Mouse (Mus musculus) embryonic facial prominence, embryonic 12.5 days (tissue): Measurements from ENCODE around the gene Gtsf2. TPM values are rescaled to one million over a fixed set of nuclear protein-coding genes. Genes with fewer than 3 reads are reported as not detected.

ENCODE experiments used
- polyA plus RNA-seq: library from polyadenylated mRNA; unstranded; fragments of >200 nt; fragmentation: Nextera tagmentation; extraction: Ambion mirVana; gene quantifications from 2 replicates; pipeline ENCODE4 v1.2.1, GENCODE M21; 2016

Gtsf2 gene
- polyA plus RNA-seq, 1 experiment from 2014 or later = not detected

Other genes with a start within 250 kb of the Gtsf2 start
- 173 and 176 TPM in 2 replicates for gene Cbx5, start 208.7 kb downstream of the Gtsf2 start, polyA plus RNA-seq
- 1,204 and 1,244 TPM in 2 replicates for gene Hnrnpa1, start 208.0 kb downstream of the Gtsf2 start, polyA plus RNA-seq
- 4.9 and 5.2 TPM in 2 replicates for gene Nfe2, start 190.1 kb downstream of the Gtsf2 start, polyA plus RNA-seq
- 257 and 268 TPM in 2 replicates for gene Copz1, start 175.8 kb downstream of the Gtsf2 start, polyA plus RNA-seq
- gene Gpr84, start 137.9 kb downstream of the Gtsf2 start, polyA plus RNA-seq = 0.47 and 0.67 TPM in 2 replicates
- gene Zfp385a, start 108.4 kb downstream of the Gtsf2 start, polyA plus RNA-seq = 12.6 and 14.5 TPM in 2 replicates
- gene Itga5, start 81.7 kb downstream of the Gtsf2 start, polyA plus RNA-seq = 49.4 and 50.9 TPM in 2 replicates
- not detected in 2 replicates for gene Gtsf1, start 18.0 kb downstream of the Gtsf2 start, polyA plus RNA-seq
- gene Nckap1l, start 5.3 kb upstream of the Gtsf2 start, polyA plus RNA-seq = 1.6 and 1.9 TPM in 2 replicates
- gene Pde1b, start 54.6 kb upstream of the Gtsf2 start, polyA plus RNA-seq = 8.2 and 9.1 TPM in 2 replicates
- 21.1 and 22.6 TPM in 2 replicates for gene Ppp1r1a, start 89.5 kb upstream of the Gtsf2 start, polyA plus RNA-seq
- gene Glycam1, start 116.6 kb upstream of the Gtsf2 start, polyA plus RNA-seq = not detected in 2 replicates